Mouse (Mus musculus) forebrain, embryonic 16.5 days (tissue): ENCODE data around the gene Gm20388. TPM values are rescaled to one million over a fixed set of nuclear protein-coding genes. Genes with fewer than 3 reads are reported as not detected.

ENCODE experiments used
- ATAC-seq: fragments of 200-750 bp; cut with Nextera tagmentation; 2 replicates; pipeline ENCODE4 v1.8.0; 2017; ENCODE audit warnings: mild to moderate bottlenecking, moderate library complexity
- H3K27ac ChIP-seq: fragments of 300-500 bp; sonication (generic); 2 replicates; pipeline ENCODE4 v1.5.1; 2014; ENCODE audit warnings: low read length, control low read depth
- H3K27me3 ChIP-seq: fragments of 300-500 bp; sonication (generic); replicated peaks from 2 replicates; pipeline ENCODE4 v1.6.1; 2014; ENCODE audit warnings: low read length; ENCODE audit not compliant: control insufficient read depth, insufficient read depth
- H3K36me3 ChIP-seq: fragments of 300-500 bp; sonication (generic); 2 replicates; pipeline ENCODE4 v1.6.1; 2014; ENCODE audit not compliant: control insufficient read depth, insufficient read depth
- H3K4me1 ChIP-seq: fragments of 300-500 bp; sonication (generic); replicated peaks from 2 replicates; pipeline ENCODE4 v1.6.1; 2014; ENCODE audit warnings: low read length; ENCODE audit not compliant: control insufficient read depth, insufficient read depth
- H3K4me2 ChIP-seq: fragments of 300-500 bp; sonication (generic); 2 replicates; pipeline ENCODE4 v1.6.1; 2014; ENCODE audit warnings: mild to moderate bottlenecking, low read length, control low read depth
- H3K4me3 ChIP-seq: fragments of 300-500 bp; sonication (generic); replicated peaks from 2 replicates; pipeline ENCODE4 v1.5.1; 2014; ENCODE audit warnings: mild to moderate bottlenecking, low read length, control low read depth
- H3K9ac ChIP-seq: fragments of 300-500 bp; sonication (generic); replicated peaks from 2 replicates; pipeline ENCODE4 v1.6.1; 2014; ENCODE audit warnings: low read depth, low read length, control low read depth
- H3K9me3 ChIP-seq: fragments of 300-500 bp; sonication (generic); 2 replicates; pipeline ENCODE4 v1.6.1; 2016; ENCODE audit warnings: low read length; ENCODE audit not compliant: control insufficient read depth
- WGBS: fragments of 180-500 bp; shearing (Covaris S2); extraction: QIAGEN DNeasy Blood & Tissue Kit; methylation state at CpG from one replicate; pipeline ENCODE4 v1.1.7; 2014; 5-methylcytosine and 5-hydroxymethylcytosine counted together
- polyA plus RNA-seq: library from polyadenylated mRNA; unstranded; fragments of >200 nt; fragmentation: Nextera tagmentation; extraction: Ambion mirVana; gene quantifications from 2 replicates; pipeline ENCODE4 v1.2.1, GENCODE M21; 2015

Gene Gm20388
- polyA plus RNA-seq, 1 experiment from 2014 or later = 4.7 TPM

DNA sequence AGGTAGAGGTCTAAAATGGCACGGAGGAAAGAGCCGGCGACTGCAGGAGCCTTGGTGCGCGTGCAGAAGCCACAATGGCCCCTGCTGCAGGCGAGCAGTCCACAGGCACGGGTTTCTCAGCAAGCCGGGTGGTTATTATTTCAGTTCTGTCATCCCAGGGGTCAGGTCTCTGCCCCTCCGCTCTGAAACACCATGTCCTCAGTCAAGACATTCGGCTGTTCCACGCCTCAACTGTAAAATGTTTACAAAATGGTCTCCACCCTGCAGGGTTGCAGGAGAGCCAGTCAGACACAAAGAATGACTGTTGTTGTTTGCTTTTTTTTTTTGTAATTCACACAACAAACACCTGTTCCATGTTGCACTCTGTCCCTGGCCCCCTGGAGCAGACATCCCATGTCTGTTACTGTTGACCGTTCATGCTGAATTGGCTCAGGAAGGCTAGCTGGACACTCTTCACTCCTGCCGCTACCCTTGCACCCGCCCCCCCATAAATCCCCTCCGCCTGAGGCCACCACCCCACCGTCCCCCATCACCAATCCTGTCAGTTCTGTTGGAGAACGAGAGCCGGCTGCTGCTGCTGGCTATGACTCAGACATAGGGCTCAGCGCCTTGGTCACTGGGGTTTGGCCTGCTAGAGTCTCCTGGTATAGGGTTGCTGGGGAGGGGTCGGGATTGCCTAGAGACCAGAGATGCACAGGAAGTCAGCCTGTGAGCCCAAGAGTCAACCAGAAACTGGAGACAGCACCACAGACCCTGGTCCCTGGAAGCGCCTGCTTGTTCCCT is 350.9 kb downstream of the Gm20388 start:
- no peaks in the 10 kb centered on the region for H3K9me3 ChIP-seq
- H3K9ac ChIP-seq = no peak overlapping the region
- peaks cover 41% of the 10 kb centered on the region for H3K4me1 ChIP-seq
- no peaks in the 10 kb centered on the region for H3K36me3 ChIP-seq
- no peaks in the 10 kb centered on the region for H3K27me3 ChIP-seq
- no peak overlapping the region for H3K27ac ChIP-seq
- H3K4me2 ChIP-seq = no peak overlapping the region
- H3K4me3 ChIP-seq = no peak overlapping the region
- 42% methylated on average over 21 of the region's 21 CpGs for WGBS
- no peak for ATAC-seq

DNA sequence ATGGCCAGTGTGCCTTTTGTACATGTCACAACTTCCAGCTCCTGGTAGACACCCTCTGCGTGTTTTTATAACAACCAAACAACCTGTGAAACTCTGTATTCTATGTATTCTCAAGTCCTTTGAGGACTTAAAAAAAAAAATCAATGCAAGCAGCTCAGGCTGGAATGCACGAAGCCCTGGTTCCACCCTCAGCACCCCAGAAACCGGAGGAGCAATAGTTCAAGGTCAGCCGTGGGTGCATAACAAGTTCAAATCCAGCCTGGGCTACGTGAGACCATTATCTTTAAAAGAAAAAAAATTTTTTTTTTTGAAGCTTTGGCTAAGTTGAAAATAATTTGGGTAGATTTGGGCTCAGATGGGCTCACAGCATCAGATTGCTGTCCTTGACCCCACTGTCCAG is 353.2 kb downstream of the Gm20388 start:
- 89% methylated on average over 5 of the region's 5 CpGs for WGBS
- Histone ChIP-seq H3K27me3 (no peaks in the 10 kb centered on the region), H3K4me2 (no peak overlapping the region), H3K36me3 (no peaks in the 10 kb centered on the region), H3K4me3 (no peak overlapping the region), H3K9me3 (no peaks in the 10 kb centered on the region), H3K27ac (no peak overlapping the region), H3K4me1 (peaks cover 50% of the 10 kb centered on the region), H3K9ac (no peak overlapping the region)
- ATAC-seq = no peak

DNA sequence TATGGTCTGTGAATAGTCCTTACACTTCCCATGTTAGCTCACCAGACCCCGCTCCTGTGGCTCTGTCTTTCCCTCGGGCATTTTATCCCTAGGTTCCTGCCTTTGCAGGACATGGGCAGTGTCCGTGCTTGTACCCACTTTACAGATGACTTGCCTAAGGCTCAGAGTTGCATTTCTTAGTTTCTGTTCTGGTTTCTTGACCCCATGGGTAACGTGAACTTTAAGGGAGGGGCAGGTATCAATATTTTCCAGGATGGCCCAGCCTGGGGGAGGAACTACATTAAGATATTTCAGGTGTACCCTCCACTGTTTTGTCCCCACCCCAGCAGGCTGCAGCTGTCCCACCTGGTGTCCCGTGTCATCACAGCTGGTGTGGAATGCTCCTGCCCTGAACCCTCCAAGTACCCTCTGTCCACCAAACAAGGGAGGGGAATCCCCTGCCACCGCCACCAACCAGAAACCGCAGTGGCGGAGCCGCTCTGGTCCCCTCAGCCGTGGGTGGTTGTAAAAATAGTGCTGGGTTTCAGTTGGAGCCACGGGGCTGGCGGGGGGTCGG is 353.8 kb downstream of the Gm20388 start:
- ATAC-seq = no peak
- H3K9me3 ChIP-seq = no peaks in the 10 kb centered on the region
- peak overlapping the region; percentile 97 for H3K27ac ChIP-seq
- peak overlapping the region; percentile 43 for H3K4me2 ChIP-seq
- H3K4me1 ChIP-seq = peaks cover 56% of the 10 kb centered on the region
- no peak overlapping the region for H3K4me3 ChIP-seq
- H3K9ac ChIP-seq = no peak overlapping the region
- H3K36me3 ChIP-seq = no peaks in the 10 kb centered on the region
- WGBS = 31% methylated on average over 13 of the region's 13 CpGs
- H3K27me3 ChIP-seq = no peaks in the 10 kb centered on the region

DNA sequence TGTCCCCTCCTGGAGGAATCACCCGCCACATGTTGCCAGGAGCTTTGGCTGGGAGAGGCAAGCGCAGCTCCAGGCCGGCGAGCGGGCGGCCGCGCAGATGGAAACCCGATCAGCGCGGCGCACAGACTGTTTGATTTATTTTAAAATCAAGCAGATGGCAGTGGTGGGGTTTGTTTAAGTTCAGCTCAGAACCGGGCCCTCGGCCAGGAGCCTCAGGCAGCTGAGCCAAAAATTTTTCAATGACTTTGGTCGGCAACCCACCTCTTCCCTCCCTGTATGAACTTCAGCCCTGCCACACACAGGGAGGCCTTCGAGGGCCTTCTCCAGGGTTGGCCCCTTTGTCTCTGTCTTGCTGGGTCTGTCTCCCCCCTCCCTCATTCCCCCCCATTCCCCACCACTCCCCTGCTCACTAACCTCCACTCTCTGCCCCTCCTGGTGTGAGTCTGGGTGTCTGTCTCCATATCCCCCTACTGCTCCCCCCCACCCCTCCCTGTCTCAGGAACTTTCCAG is 354.4 kb downstream of the Gm20388 start:
- no peak overlapping the region for H3K4me3 ChIP-seq
- peaks cover 61% of the 10 kb centered on the region for H3K4me1 ChIP-seq
- peak overlapping the region; percentile 43 for H3K4me2 ChIP-seq
- H3K9me3 ChIP-seq = no peaks in the 10 kb centered on the region
- H3K9ac ChIP-seq = no peak overlapping the region
- peak; percentile 86 for ATAC-seq
- WGBS = 4% methylated on average over 16 of the region's 16 CpGs
- no peaks in the 10 kb centered on the region for H3K36me3 ChIP-seq
- peak overlapping the region; percentile 97 for H3K27ac ChIP-seq
- H3K27me3 ChIP-seq = no peaks in the 10 kb centered on the region

DNA sequence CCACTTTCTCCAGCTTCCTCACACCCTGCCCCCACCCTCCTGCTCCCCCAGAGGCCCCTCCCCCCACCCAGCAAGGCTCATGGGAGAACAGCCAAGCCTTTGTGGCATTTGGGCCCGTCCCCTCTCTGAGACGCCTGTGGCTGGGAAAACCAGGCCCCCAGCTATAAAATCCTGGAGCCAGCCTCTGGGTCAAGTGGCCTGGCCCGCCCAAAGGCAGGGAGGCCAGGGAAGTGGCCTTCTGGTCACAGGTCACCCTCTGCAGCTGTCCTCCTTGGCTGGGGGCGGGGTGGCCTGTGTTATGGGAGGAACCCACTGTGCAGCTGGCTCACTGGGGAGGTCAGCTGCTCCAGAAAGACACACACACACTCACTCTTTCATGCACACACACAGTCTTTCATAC is 354.8 kb downstream of the Gm20388 start:
- no peaks in the 10 kb centered on the region for H3K27me3 ChIP-seq
- peaks cover 66% of the 10 kb centered on the region for H3K4me1 ChIP-seq
- 8% methylated on average over 4 of the region's 4 CpGs for WGBS
- no peak overlapping the region for H3K4me2 ChIP-seq
- no peaks in the 10 kb centered on the region for H3K9me3 ChIP-seq
- H3K27ac ChIP-seq = peak overlapping the region; percentile 97
- peak; percentile 41 for ATAC-seq
- H3K36me3 ChIP-seq = no peaks in the 10 kb centered on the region
- peak overlapping the region; percentile 47 for H3K9ac ChIP-seq
- no peak overlapping the region for H3K4me3 ChIP-seq

DNA sequence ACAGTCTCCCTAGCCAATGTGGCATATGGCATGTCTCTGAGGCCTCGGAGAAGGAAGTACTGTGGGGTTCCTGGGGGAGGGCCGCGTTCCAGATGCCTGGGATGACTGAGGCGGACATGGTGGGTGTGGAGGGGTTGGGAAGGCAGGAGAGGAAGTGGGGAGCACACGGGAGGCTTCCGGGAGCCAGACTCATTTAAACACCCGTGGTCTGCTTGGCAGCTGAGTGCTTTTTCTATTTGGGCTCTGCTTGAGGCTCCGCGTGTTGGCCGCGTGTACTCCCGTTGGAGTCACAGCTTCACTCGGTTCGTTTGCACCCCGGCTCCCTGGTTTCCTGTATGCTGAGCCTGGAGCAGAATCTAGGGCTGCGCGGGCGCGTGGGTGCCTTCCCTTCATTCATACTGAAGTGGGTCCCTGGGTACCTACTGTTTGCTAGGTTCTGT is 357.9 kb downstream of the Gm20388 start:
- ATAC-seq = no peak
- 0 out of 2 replicates have a peak overlapping the region, but pooled peaks have one; percentile 3 for H3K9ac ChIP-seq
- peaks cover 66% of the 10 kb centered on the region for H3K4me1 ChIP-seq
- H3K27me3 ChIP-seq = no peaks in the 10 kb centered on the region
- H3K27ac ChIP-seq = peak overlapping the region; percentile 58
- no peaks in the 10 kb centered on the region for H3K9me3 ChIP-seq
- H3K36me3 ChIP-seq = no peaks in the 10 kb centered on the region
- no peak overlapping the region for H3K4me2 ChIP-seq
- 45% methylated on average over 19 of the region's 19 CpGs for WGBS
- H3K4me3 ChIP-seq = no peak overlapping the region

DNA sequence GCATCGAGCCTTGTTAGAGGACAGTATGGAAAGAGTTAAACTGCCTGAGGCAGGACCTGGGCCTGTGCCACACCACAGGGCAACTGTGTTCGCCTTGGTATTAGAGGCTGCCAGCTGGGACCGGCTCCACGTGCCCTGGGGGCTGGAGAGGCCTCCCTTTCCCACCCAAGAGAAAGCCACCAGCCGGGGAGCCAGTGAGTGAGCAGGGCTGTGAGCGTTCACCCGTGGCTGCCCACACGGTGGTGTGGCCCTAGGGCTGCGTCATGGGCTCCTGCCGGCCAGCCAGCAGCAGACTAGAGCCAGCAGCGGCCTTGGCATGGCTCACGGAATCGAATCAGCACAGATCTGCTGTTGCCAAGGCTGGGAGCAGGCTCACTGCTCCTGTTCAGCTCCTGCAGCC is 359.8 kb downstream of the Gm20388 start:
- Histone ChIP-seq H3K9ac (peak overlapping the region; percentile 5; the same call in 1 of the 2 replicates), H3K27ac (no peak overlapping the region), H3K9me3 (no peaks in the 10 kb centered on the region), H3K27me3 (no peaks in the 10 kb centered on the region), H3K4me1 (peaks cover 52% of the 10 kb centered on the region), H3K4me3 (no peak overlapping the region), H3K36me3 (no peaks in the 10 kb centered on the region), H3K4me2 (no peak overlapping the region)
- 28% methylated on average over 13 of the region's 13 CpGs for WGBS
- ATAC-seq = peak; percentile 58

DNA sequence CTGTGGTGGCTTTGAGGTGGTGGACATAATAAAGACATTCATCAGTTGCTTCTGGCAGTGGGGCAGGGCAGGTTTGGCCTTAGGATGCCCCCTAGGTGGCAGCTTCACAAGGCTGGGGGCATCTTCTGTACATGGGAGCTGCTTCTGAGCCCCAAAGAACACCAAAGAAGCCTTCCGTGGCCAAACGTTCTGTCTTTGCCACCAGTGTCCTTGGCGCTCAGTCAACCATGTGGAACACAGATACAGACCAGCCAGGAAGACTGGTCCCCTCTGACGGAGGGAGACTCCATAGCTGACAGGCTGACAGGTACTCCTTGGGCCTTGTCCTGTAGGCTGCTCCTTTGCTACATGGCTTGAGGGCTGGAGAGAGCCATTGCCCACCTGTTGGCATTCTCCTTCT is 362.8 kb downstream of the Gm20388 start:
- no peak for ATAC-seq
- Histone ChIP-seq H3K4me2 (no peak overlapping the region), H3K36me3 (no peaks in the 10 kb centered on the region), H3K9ac (no peak overlapping the region), H3K27ac (no peak overlapping the region), H3K27me3 (no peaks in the 10 kb centered on the region), H3K9me3 (no peaks in the 10 kb centered on the region), H3K4me1 (peaks cover 53% of the 10 kb centered on the region), H3K4me3 (no peak overlapping the region)
- 88% methylated on average over 4 of the region's 4 CpGs for WGBS

DNA sequence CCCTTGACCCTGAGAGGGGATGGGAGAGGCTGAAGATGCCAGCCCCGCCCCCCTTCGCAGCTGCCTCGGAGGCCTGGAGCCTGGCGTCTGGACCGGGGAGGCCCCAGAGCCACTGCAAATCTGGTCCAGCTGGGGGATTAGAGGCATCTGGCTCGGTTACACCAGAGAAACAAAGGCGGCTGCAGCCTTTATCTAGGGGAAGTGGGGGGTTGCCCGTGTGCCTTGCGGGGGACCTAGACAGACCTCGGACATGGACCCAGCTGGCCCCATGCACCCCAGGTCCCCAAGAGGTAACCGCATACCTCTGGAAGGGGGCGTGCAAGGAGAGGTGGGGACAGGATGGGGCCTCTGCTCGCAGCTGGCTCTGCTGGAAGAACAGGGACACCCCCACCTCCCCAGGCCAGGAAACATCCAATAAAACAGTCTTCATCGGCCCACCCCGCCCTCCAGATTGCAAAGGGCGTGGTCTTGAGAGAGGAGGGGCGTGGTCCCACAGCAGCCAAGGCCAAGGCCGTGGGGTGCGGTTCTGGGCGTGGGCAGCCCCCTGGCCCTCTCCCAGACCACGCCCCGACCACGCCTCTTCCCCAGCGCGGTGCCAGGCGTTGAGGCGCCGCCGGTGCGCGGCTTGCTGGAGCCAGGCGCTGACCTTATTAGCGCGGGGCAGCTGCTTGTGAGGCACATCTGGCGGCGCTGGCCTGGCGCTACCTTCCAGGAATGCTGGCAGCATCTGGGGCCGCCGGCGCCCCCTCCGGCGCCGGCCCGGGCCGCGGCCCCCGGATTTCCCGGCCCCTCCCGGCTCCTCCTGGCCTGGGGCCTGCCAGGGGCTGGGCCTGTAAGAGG is 365.6 kb downstream of the Gm20388 start:
- Histone ChIP-seq H3K27me3 (no peaks in the 10 kb centered on the region), H3K27ac (peak overlapping the region; percentile 24; the same call in 1 of the 2 replicates), H3K9ac (peak overlapping the region; percentile 54), H3K4me1 (peaks cover 25% of the 10 kb centered on the region), H3K36me3 (no peaks in the 10 kb centered on the region), H3K4me3 (peak overlapping the region; percentile 37), H3K4me2 (peak overlapping the region; percentile 70), H3K9me3 (no peaks in the 10 kb centered on the region)
- WGBS = 1% methylated on average over 49 of the region's 49 CpGs
- peak; percentile 63 for ATAC-seq
